12 mouse cellular contexts compared by ENCODE assay signal in the genomic region with DNA sequence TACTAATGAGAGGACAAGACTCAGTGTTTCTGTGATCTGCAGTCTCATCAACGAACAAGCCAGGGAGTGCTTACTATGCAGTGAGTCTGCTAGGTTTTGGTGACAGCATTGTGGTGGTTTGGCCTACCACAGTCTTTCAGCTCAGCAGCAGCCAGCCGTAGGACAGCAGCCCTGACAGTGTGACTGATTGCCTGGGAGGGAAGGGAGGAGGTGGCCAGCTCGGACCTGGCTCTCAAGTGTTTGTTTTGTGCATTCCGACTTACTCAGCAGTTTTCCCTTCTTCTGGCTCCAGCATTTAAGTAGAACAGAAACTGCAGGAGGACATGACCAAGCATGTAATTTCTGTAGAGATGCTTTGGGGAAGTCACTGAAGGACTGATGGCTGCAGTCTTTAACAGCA. TPM values are rescaled to one million over a fixed set of nuclear protein-coding genes. Genes with fewer than 3 reads are reported as not detected.
DNase-seq lines count a peak whose midpoint lies in the region; ATAC-seq lines count a peak whose summit lies in the region.
"Had no signal": no experiment of that assay in that cellular context is flagged by ENCODE, and none has a peak within 500 bp of the region (broad histone marks: within the 10 kb centered on the region; RNA-seq: fewer than 3 reads in every experiment).

No protein-coding gene starts in this region.

- no peak for ATAC-seq in megakaryocyte, adult 5-6 weeks (ENCODE audit: poor library complexity, severe bottlenecking)
- ATAC-seq: intestine, postnatal 0 days had no signal

- peak overlapping the region; percentile 75 for H3K4me3 ChIP-seq in megakaryocyte, embryonic 14.5 days (replicated peaks)

- DNase-seq in adrenal gland, adult (ENCODE audit: inconsistent age in 2 of 2, low spot score in 1 of 2), result peak; percentile 23 to 58
- no peak for DNase-seq in adrenal gland, postnatal 4 days (ENCODE audit: low spot score in 2 of 2)
- DNase-seq in lung, adult 18-20 months, result peak; percentile 47 to 69
- DNase-seq in skeletal muscle tissue, adult 2 months (ENCODE audit: low read depth, low spot score), result peak; percentile 19
- no peak for DNase-seq in heart, adult 8-10 months (ENCODE audit: low spot score)
- DNase-seq in spleen, postnatal 4 days (ENCODE audit: low spot score in 2 of 2), result no peak
- DNase-seq: cerebellum, adult 9-10 months; heart, postnatal 4 days; retina, postnatal 1 day had no signal

- H3K27me3 ChIP-seq in megakaryocyte, embryonic 14.5 days (replicated peaks), result no peaks in the 10 kb centered on the region

- peaks cover 15% of the 10 kb centered on the region for H3K9me3 ChIP-seq in megakaryocyte, embryonic 14.5 days

- peaks cover 97% of the 10 kb centered on the region for H3K36me3 ChIP-seq in megakaryocyte, embryonic 14.5 days (replicated peaks; ENCODE audit: low read length)

- peaks cover 49% of the 10 kb centered on the region for H3K4me1 ChIP-seq in megakaryocyte, embryonic 14.5 days

RNA-seq across cellular contexts. Expression of gene Micu1, which starts 39.2 kb away (rescaled TPM):
- 10 to 100 TPM; 61.1 to 64.4 TPM for total RNA-seq in adrenal gland, postnatal 4 days (2021)
- polyA plus RNA-seq in megakaryocyte, embryonic 14.5 days (2012; ENCODE audit: insufficient read depth, low replicate concordance), result 59.7 and 100 TPM in 2 replicates
- 29.7 and 34.2 TPM in 2 replicates for total RNA-seq in megakaryocyte, adult 5-6 weeks (2015)
- 42.2 and 58.8 TPM in 2 replicates for total RNA-seq in megakaryocyte, adult 5-6 weeks (2017)
- 10 to 100 TPM; 20.9 to 27.4 (median 22.2) TPM for total RNA-seq in heart, adult 8-10 months (2022)

Comparison
In these comparisons a context has a peak if more than half of its experiments do, and no peak if none do; other contexts are left out.
1. DNase-seq: peak in adrenal gland, adult (2 of 2), lung, adult 18-20 months (2 of 2) and skeletal muscle tissue, adult 2 months (single experiment); none in adrenal gland, postnatal 4 days (0 of 2), heart, adult 8-10 months (single experiment) and spleen, postnatal 4 days (0 of 2).